Mouse (Mus musculus): ENCODE measurements at regions not wholly inside any gene's neighbourhood (a gene's known extent, or its start where the extent isn't known, plus 50 kb on each side); places are given as distances from the start of the nearest gene placed in this dataset.

DNA sequence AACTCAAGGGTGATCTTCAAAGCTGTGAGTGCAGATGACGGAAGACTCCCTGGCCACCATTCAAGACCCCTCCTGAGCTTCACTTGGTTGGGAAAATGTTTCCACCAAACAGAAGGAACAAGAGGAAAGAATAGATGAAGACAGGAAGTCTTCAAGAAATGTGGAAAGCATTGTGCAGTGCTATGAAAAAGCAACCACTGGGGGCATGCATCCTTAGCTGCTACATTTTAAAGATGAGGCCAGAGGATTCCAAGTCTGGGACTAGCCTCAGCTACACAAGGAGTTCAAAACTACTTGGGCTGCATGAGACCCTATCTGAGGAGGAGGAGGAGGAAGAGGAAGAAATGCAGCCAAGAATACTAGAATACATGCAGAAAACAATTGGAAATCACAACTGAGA lies 207.6 kb upstream of the Hes1 start:
- ATAC-seq (ENCODE audit: poor library complexity, severe bottlenecking): no peak

DNA sequence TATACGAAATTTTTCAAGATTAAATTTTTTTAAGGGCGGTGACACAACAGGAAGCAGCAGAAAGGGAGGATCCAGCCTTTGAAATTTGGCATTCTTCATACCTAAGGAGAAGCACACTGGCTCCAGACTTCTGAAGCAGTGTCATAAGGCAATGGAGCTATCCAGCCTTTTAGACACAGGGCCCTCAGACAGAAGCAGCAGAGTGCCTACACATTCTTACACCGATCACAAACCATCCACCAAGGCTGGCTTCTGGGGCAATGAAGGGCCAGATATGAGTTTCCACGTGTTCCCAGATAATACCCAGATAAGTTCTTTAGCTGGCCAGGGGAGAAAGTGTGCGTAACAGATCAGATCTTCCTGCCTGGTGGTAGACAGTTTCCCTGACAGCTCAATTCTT lies 205.5 kb upstream of the Hes1 start:
- ATAC-seq (ENCODE audit: poor library complexity, severe bottlenecking): no peak

DNA sequence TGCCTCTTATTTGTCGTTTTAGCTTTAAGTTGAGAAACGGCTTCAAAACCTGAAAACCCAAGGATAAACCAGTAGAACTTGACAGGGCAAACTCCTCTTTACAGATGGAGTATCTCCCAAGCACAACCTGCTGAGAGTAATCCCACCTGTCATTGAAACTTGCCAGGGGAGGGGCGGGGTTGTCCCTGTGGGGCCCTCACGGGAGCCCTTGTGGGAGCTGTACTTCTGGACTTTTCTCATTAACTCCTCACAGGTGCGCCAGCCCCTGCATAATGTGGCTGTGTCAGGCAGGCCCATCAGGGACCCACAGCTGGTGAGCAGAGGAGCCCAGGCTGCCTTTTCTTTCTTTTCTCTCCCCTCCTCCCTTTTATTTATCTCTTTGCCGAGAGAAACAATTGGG lies 203.9 kb upstream of the Hes1 start:
- ATAC-seq (ENCODE audit: poor library complexity, severe bottlenecking): no peak

DNA sequence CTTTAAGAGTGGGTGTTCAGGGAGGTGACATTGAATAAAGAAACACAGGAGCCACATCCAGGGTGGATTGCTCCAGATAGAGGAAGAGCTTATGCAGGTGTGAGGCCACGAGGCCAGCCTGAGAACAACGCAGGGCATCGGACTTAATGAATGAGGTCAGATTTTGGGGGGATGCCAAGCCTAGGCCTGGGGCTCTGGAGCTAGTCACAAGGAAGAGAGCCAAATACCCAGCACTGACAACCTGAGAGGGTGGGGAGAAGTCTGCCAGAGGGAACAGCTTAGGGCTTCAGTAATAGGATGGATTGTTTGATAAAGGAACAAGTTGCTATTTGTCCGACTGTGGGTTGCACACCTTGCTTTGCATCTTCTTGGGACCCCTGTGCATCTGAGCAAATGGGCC lies 203.1 kb upstream of the Hes1 start:
- ATAC-seq (ENCODE audit: poor library complexity, severe bottlenecking): no peak

- peak; percentile 54 for ATAC-seq (ENCODE audit: poor library complexity, severe bottlenecking)
These were observed 199.0 kb upstream of the Hes1 start for GRCm38 (mm10) chr16:29865075-29865740.

DNA sequence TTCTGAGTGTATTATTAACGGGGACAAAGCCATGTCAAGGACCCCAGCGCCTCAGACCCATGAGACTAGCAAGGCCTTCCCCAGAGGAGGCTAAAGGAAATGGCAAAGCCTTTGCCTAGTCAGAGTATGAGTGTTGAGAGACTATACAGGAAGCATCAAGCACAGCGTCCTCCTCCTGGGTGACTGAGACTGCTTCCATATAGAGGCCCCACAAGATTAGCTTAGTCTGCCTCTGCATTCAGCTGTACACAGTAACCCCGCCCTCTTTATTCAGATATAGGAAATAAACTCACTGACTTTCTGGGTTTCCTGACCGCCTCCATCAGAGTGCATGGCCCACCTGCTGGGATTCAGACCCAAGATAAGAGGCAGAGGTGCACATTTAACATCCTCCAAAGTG lies 192.8 kb upstream of the Hes1 start:
- ATAC-seq (ENCODE audit: poor library complexity, severe bottlenecking): no peak

DNA sequence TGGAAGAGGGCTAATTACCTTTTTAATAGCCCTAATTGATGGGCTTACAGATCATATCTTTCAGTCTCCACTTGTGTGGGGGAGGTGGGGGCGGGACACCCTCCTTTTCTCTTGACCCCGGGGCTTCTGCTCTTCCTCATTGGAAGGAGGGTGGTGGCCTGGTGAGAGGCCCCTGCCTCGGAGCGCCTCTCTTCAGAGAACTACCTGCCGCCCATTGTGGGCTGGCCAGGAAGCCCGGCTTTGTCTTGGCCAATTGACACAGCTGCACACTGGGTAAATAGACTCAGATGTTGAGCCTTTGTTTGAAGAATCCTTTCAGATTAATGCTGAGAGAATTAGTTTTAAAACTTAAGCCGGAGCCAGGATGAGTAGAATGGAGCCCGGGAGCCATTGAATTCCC lies 188.0 kb upstream of the Hes1 start:
- no peak for ATAC-seq (ENCODE audit: poor library complexity, severe bottlenecking)

GRCm38 (mm10) chr16:29877372-29878123 lies 186.6 kb upstream of the Hes1 start:
- ATAC-seq (ENCODE audit: poor library complexity, severe bottlenecking): no peak

DNA sequence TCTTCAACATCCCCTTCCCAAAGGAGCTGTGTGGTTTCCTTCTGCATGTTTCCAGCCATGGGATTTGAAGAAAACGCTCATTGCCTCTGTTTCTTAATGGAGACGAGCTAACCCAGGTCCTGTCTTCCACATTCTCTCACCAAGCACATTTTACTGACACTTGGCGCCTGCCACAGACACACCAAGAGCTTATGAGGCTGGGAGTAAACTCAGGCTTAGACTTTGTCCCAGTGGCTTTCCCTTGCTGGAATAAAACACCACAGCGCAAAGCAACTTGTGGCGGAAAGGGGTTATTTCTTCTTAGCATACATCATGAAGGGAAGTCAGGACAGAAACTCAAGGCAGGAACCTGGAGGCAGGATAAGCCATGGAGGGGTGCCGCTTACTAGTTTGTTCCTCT lies 184.5 kb upstream of the Hes1 start:
- ATAC-seq (ENCODE audit: poor library complexity, severe bottlenecking): no peak

GRCm38 (mm10) chr16:29881497-29881896 lies 182.7 kb upstream of the Hes1 start:
- no peak for ATAC-seq (ENCODE audit: poor library complexity, severe bottlenecking)

DNA sequence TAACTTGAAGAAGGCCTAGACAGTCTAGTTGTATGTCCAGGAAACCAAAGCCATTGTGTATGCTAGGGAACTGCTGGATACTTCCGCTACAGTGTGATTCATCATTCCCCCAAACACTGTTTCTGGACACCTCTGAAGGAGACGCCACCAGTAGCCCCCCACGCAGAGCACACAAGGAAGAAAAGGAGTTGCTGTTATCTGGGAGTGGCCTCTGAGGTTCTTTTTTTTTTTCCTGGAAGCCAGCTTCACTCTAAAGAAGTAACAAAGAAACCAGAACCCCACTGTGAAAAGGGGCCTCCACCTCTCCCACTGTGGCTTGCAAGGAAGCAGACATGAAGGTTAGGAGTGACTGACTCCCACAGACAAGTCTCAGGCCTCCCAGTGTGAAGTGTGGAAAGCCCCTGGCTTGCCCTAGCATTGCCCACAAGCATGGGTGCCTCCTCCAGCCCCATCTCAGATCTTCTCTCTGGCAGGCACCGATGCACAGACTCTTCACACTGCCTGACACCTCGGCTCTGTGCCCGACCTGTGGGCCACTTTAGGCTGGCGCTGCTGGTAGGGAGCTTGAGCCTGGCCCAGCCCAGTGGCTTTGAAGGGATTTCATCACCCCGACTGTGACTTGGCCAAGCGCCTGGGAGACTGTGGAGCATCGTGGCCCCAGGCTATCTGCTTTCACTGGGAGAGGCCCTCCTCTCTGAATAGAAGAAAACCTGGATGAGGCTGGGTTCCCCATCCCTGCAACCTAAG lies 181.8 kb upstream of the Hes1 start:
- no peak for ATAC-seq (ENCODE audit: poor library complexity, severe bottlenecking)

DNA sequence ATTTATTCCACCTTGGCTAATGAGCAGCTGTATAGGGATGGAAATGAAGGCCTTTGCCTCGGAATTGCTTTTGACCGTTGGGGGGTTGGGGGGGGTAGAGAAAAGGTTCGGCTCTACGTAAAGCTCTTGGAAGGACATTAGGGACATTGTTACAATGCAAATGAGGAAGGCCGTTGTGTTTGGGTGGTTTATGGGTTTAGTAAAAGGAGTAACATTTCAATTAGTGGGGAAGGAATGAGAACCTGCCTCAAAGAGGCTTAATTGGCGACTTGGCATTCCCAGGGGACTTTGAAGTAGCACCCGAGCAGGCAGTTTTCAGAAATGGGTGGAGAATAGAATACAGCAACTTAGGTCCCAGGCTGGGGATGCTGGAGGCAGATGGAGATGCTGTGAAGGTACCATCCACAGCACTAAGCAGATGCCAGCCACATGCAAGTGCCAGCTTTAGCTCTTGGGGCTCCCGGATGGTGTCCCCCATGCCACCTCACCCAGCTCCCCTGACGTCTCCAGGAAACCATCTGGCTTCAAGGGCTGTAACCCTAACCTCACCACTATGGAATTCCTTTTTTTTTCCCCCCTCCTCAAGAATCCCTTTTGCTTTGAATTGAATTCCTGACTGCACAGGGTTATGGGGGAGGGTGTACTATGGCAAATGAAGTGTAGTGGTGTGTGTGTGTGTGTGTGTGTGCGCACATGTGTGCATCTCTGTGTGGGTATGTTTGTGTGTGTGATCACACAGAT lies 180.8 kb upstream of the Hes1 start:
- ATAC-seq (ENCODE audit: poor library complexity, severe bottlenecking): no peak

GRCm38 (mm10) chr16:29884899-29885298 lies 179.3 kb upstream of the Hes1 start:
- ATAC-seq (ENCODE audit: poor library complexity, severe bottlenecking): no peak

GRCm38 (mm10) chr16:29886755-29887154 lies 177.4 kb upstream of the Hes1 start:
- ATAC-seq (ENCODE audit: poor library complexity, severe bottlenecking): no peak

DNA sequence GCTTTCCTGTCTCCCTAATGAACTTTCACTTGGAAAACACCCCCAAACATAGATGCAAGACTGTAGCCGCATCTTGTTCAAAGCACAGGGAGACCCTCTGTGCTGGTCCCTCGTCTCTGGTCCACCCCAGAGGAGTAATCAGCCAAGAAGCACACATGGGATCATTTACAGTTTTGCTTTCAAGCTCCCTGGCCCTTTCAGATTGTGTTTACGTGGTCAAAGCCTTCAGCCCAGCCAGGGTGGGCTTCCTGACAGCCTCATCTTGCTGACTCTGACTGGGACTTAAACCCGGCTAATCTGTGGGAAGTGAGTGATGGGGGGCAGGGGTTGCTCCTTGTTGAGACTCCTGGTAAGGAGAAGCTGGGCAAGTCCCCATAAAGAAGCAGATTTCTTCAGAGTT lies 174.8 kb upstream of the Hes1 start:
- no peak for ATAC-seq (ENCODE audit: poor library complexity, severe bottlenecking)

GRCm38 (mm10) chr16:29891472-29891871 lies 172.7 kb upstream of the Hes1 start:
- ATAC-seq (ENCODE audit: poor library complexity, severe bottlenecking): no peak

- ATAC-seq (ENCODE audit: poor library complexity, severe bottlenecking): no peak
These were observed 170.0 kb upstream of the Hes1 start for GRCm38 (mm10) chr16:29893871-29894828.

DNA sequence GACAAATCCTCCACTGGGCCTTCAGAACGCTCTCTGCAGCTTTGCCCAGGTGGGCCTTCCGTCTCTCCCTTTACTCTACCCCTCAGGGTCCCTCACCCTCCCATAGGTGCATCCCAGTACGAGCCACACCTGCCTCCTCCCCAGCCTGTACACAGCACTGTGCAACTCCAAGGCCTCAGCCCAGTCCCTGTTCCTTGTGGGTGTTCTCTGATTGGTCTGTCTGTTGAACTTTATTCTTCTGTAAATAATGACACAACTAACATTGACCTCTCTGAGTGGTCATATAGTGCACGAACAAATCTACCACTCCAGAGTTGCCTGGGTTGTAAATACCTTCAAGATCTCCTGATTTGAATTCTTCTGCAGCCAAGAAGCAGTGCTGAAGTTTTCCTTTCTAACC lies 167.8 kb upstream of the Hes1 start:
- no peak for ATAC-seq (ENCODE audit: poor library complexity, severe bottlenecking)

DNA sequence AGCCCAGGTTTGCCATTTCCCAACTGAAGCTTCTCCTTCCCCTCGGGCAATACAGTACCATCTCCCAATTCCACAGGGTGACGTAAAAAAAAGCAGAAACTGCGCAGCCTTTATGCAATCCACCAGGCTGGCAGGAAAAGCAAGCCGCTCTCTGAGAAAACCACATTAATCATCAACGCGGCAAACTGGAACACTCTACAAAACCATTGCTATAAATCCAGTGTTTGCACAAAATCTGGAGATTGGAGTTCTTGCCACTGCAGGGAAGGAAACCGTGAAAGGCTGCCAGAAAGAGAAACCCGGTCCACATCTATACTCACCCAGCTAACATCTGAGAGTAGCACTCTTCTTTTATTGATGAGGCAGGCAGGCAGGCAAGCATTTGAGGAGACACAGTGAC lies 160.7 kb upstream of the Hes1 start:
- peak; percentile 66 for ATAC-seq (ENCODE audit: poor library complexity, severe bottlenecking)

DNA sequence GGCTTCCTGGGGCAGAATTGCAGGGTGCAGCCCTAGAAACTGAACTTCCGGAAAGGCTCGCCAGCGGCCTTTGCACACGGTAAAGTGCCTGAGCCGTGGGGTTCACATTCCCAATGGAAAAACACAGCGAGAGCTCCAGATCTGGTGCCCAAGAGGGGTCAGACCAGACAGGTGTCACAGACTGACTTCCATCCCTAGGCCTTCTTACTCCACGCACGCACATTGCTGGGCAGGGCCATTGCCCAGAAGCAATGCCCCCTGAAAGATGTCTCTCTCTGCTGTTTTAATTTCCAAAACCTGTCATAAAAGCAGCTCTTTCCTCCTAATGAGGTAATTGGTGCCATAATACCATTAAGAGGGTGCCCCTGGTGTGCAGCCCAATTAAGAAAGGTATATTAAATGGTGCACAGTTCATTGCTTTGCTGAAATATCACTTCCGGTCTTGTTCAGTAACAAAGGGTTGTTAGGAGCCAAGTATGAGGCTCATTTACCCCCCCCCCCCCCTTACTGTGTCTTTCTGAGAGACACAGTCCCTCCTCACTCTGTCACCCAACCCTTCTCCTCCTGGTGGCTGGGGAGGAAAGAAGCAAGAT lies 159.9 kb upstream of the Hes1 start:
- no peak for ATAC-seq (ENCODE audit: poor library complexity, severe bottlenecking)
